Mouse (Mus musculus) adrenal gland, postnatal 36 days (tissue): Measurements from ENCODE around the gene Poc1a. TPM values are rescaled to one million over a fixed set of nuclear protein-coding genes. Genes with fewer than 3 reads are reported as not detected.

Experiments
- total RNA-seq, 2 experiments: library from RNA; stranded (reverse); gene quantifications; 2 replicates each; pipeline ENCODE4 v1.2.3; 2021

Poc1a gene
- total RNA-seq, 2 experiments from 2014 or later = 3.6 to 5.6 TPM

Other genes with a start within 250 kb of the Poc1a start
- under 1 TPM; 0.36 to 0.46 TPM for gene Col6a4, start 184.3 kb upstream of the Poc1a start, total RNA-seq
- 1 to 10 TPM; 2.3 to 2.4 TPM for gene Glyctk, start 122.9 kb upstream of the Poc1a start, total RNA-seq
- 10 to 100 TPM; 74.4 to 81.3 TPM for gene Wdr82, start 110.1 kb upstream of the Poc1a start, total RNA-seq
- 100 to 1,000 TPM in 1 of 2 experiments, 10 to 100 TPM in 1; 90.8 to 117 TPM for gene Ppm1m, start 81.3 kb upstream of the Poc1a start, total RNA-seq
- gene Twf2, start 78.0 kb upstream of the Poc1a start, total RNA-seq = 100 to 1,000 TPM in 1 of 2 experiments, 10 to 100 TPM in 1; 64.8 to 117 TPM
- under 1 TPM; 0.89 TPM for gene Tlr9, start 58.5 kb upstream of the Poc1a start, total RNA-seq
- 1,000 to 10,000 TPM; 1,599 to 3,152 TPM for gene Alas1, start 32.4 kb upstream of the Poc1a start, total RNA-seq
- 10 to 100 TPM; 16.4 to 24.1 TPM for gene Dusp7, start 87.6 kb downstream of the Poc1a start, total RNA-seq
- gene Rpl29, start 148.4 kb downstream of the Poc1a start, total RNA-seq = 100 to 1,000 TPM; 403 to 411 TPM
- gene Acy1, start 157.3 kb downstream of the Poc1a start, total RNA-seq = 10 to 100 TPM; 11.7 to 14.8 TPM
- 10 to 100 TPM; 25.2 to 45.0 TPM for gene Abhd14b, start 166.4 kb downstream of the Poc1a start, total RNA-seq
- 10 to 100 TPM; 18.9 to 20.2 TPM for gene Abhd14a, start 166.6 kb downstream of the Poc1a start, total RNA-seq
- 10 to 100 TPM; 20.2 to 27.7 TPM for gene Pcbp4, start 172.2 kb downstream of the Poc1a start, total RNA-seq
- under 1 TPM in 1 of 2 experiments, not detected in 1; 0.13 TPM for gene Gpr62, start 184.9 kb downstream of the Poc1a start, total RNA-seq
- 10 to 100 TPM; 28.0 to 37.2 TPM for gene Rrp9, start 194.9 kb downstream of the Poc1a start, total RNA-seq
- gene Parp3, start 195.9 kb downstream of the Poc1a start, total RNA-seq = 10 to 100 TPM; 37.8 to 55.4 TPM
- gene Iqcf1, start 218.9 kb downstream of the Poc1a start, total RNA-seq = not detected
- not detected for gene Iqcf5, start 233.5 kb downstream of the Poc1a start, total RNA-seq